Mouse (Mus musculus): Measurements from ENCODE around the gene Slc38a3. TPM values are rescaled to one million over a fixed set of nuclear protein-coding genes. Genes with fewer than 3 reads are reported as not detected.

Slc38a3 gene
- total and polyA plus RNA-seq, 3 experiments: not detected

GRCm38 (mm10) chr9:107714221-107714952, 45.1 kb upstream of the Slc38a3 start:
- H3K36me3 ChIP-seq (ENCODE audit: control insufficient read depth in 1 of 2, insufficient read depth in 2 of 2, low read length in 2 of 2): no peaks in the 10 kb centered on the region
- no peak for DNase-seq (ENCODE audit: low read depth, low spot score)
- peaks cover 6% of the 10 kb centered on the region in 2 experiments for H3K27me3 ChIP-seq (ENCODE audit: control insufficient read depth in 1 of 2, insufficient read depth in 2 of 2, low read length in 2 of 2)
- no peaks in the 10 kb centered on the region for H3K9me3 ChIP-seq (replicated peaks; ENCODE audit: insufficient read depth, low read length)
- H3K4me1 ChIP-seq (ENCODE audit: control insufficient read depth in 1 of 2, insufficient read depth in 2 of 2, low read length in 2 of 2): peaks cover 0 to 3% of the 10 kb centered on the region in 2 experiments; a peak in 1 of 4 replicates
- H3K79me2 ChIP-seq (ENCODE audit: control insufficient read depth, insufficient read depth, low read length, poor library complexity): no peaks in the 10 kb centered on the region
- H3K27ac ChIP-seq (ENCODE audit: control insufficient read depth, low read depth, low read length): no peak overlapping the region
- no peak overlapping the region for H3K4me3 ChIP-seq (ENCODE audit: control insufficient read depth in 1 of 2, insufficient read depth in 1 of 2, low read depth in 2 of 2, low read length in 2 of 2)
- no peak overlapping the region for H3K9ac ChIP-seq (ENCODE audit: control insufficient read depth, low read depth, low read length, poor library complexity, severe bottlenecking)
- no peak for TF ChIP-seq ELF1 (IDR thresholded peaks at IDR 0.05; ENCODE audit: low read depth, low read length)
- no peak for TF ChIP-seq UBTF (IDR thresholded peaks at IDR 0.05; ENCODE audit: borderline replicate concordance, insufficient read depth, low read depth, low read length)
- no peak for TF ChIP-seq MAX (IDR thresholded peaks at IDR 0.05; ENCODE audit: low read length)
- no peak for TF ChIP-seq RCOR1 (IDR thresholded peaks at IDR 0.05; ENCODE audit: low read depth, low read length)
- no peak for TF ChIP-seq ZKSCAN1 (IDR thresholded peaks at IDR 0.05; ENCODE audit: low read depth, low read length)
- TF ChIP-seq CHD1 (IDR thresholded peaks at IDR 0.05; ENCODE audit: low read depth, low read length): no peak
- TF ChIP-seq NRF1 (IDR thresholded peaks at IDR 0.05; ENCODE audit: insufficient read depth, low read depth, low read length, poor library complexity, severe bottlenecking): no peak
- no peak for TF ChIP-seq ZNF384 (IDR thresholded peaks at IDR 0.05; ENCODE audit: low read depth, low read length)
- no peak for TF ChIP-seq TBP (IDR thresholded peaks at IDR 0.05; ENCODE audit: low read depth, low read length)
- TF ChIP-seq MYC (IDR thresholded peaks at IDR 0.05; ENCODE audit: low read depth, low read length): no peak
- TF ChIP-seq EP300 (IDR thresholded peaks at IDR 0.05; ENCODE audit: low read depth in 1 of 2, low read length in 2 of 2): no peak
- TF ChIP-seq MXI1 (IDR thresholded peaks at IDR 0.05; ENCODE audit: low read depth, low read length): no peak
- TF ChIP-seq POLR2A (IDR thresholded peaks at IDR 0.05; ENCODE audit: control insufficient read depth in 1 of 2, insufficient read depth in 1 of 2, low read depth in 1 of 2, low read length in 2 of 2, poor library complexity in 1 of 2): no peak
- no peak for TF ChIP-seq GABPA (IDR thresholded peaks at IDR 0.05; ENCODE audit: low read depth, low read length)
- TF ChIP-seq ZC3H11A (IDR thresholded peaks at IDR 0.05; ENCODE audit: low read depth, low read length): no peak
- no peak for TF ChIP-seq JUND (IDR thresholded peaks at IDR 0.05; ENCODE audit: low read depth, low read length)
- no peak for TF ChIP-seq MAZ (IDR thresholded peaks at IDR 0.05; ENCODE audit: low read depth, low read length)
- TF ChIP-seq SMC3 (IDR thresholded peaks at IDR 0.05; ENCODE audit: low read depth, low read length): no peak
- TF ChIP-seq POLR2AphosphoS5 (IDR thresholded peaks at IDR 0.05; ENCODE audit: borderline replicate concordance, low read depth, low read length): no peak
- TF ChIP-seq TCF12 (IDR thresholded peaks at IDR 0.05; ENCODE audit: low read depth, low read length): no peak

All from MEL (cell line).